Mouse (Mus musculus) gastrocnemius, postnatal 14 days (tissue): ENCODE data around the gene 4931414P19Rik. TPM values are rescaled to one million over a fixed set of nuclear protein-coding genes. Genes with fewer than 3 reads are reported as not detected.

Experiments
- DNase-seq: peaks from one replicate; pipeline ENCODE4 v3.0.0; 2021; ENCODE audit warnings: mixed read lengths
- intact Hi-C: fragments of 180-260 bp; cut with DNase I; formaldehyde crosslinking; loops from one replicate; pipeline ENCODE4 v1.15.1; 2025; ENCODE audit warnings: low total_unique reads
- long read RNA-seq, 2 experiments: library from polyadenylated mRNA; stranded (forward); transcript quantifications; one replicate each; pipeline ENCODE4 v2.0.0; 2021
- total RNA-seq, 2 experiments: library from RNA; stranded (reverse); gene quantifications; 2 replicates each; pipeline ENCODE4 v1.2.3; 2021

4931414P19Rik gene
- total RNA-seq = 1 to 10 TPM; 2.9 to 3.3 TPM
- long read RNA-seq, experiment 1, partial matches to known transcripts = 0 of 2 reads
- long read RNA-seq, experiment 1, other reads (novel, unspliced or antisense) = 1 of 2 reads
- long read RNA-seq, experiment 2, partial matches to known transcripts = 0 of 1 reads
- long read RNA-seq, experiment 2, other reads (novel, unspliced or antisense) = 1 of 1 reads

DNA sequence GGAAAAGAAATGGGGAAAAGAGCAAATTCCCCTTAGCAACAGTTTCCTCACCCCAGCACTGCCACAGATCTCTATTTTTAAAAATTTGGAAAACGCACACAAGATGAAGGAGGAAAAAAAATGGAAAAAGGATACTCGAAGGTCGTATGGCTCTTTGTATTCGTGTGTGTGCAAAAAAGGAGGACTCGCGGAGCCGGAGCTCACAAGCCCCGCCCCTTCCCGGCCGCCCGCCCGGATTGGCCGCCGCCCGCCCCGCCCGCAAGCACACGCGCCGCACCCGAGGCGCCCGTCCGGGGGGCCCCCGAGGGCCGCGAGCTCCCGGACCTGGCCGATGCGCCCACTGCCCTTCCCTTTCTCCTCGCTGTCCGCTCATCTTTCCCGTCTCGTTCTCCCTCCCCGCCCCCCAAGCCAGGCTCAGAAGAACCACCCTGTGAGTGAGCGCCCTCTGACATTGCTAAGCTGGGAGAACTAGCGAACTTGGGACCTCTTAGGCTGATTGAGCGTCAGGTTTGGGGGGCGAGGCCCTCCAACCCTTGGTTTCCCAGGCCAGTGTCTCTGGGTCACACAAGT, at the start of gene 4931414P19Rik:
TSS of gene 4931414P19Rik (minus strand) at position 242 of the 570 bp plus-strand sequence.
- DNase-seq = peak; percentile 89
- intact Hi-C loops = no loop called here

- peak; percentile 86 for DNase-seq
- intact Hi-C loops = loop anchor here (5.0 kb wide), 1 partner anchor 49 kb away; no protein-coding TSS in a partner anchor
Measured at GRCm38 (mm10) chr14:54653496-54653895, 47.7 kb upstream of the 4931414P19Rik start.

GRCm38 (mm10) chr14:54652787-54653186, 47.0 kb upstream of the 4931414P19Rik start:
- no peak for DNase-seq
- intact Hi-C loops = loop anchor here (5.0 kb wide), 1 partner anchor 50 kb away; no protein-coding TSS in a partner anchor

- DNase-seq = no peak
- intact Hi-C loops = loop anchor here (5.0 kb wide), 1 partner anchor 51 kb away; no protein-coding TSS in a partner anchor
Measured at GRCm38 (mm10) chr14:54651556-54651955, 45.8 kb upstream of the 4931414P19Rik start.

GRCm38 (mm10) chr14:54650621-54651454, 45.0 kb upstream of the 4931414P19Rik start:
- intact Hi-C loops = loop anchor here (5.0 kb wide), 1 partner anchor 51 kb away; no protein-coding TSS in a partner anchor
- DNase-seq = peak; percentile 80

GRCm38 (mm10) chr14:54647900-54648299, 42.1 kb upstream of the 4931414P19Rik start:
- intact Hi-C loops = no loop called here
- no peak for DNase-seq

DNA sequence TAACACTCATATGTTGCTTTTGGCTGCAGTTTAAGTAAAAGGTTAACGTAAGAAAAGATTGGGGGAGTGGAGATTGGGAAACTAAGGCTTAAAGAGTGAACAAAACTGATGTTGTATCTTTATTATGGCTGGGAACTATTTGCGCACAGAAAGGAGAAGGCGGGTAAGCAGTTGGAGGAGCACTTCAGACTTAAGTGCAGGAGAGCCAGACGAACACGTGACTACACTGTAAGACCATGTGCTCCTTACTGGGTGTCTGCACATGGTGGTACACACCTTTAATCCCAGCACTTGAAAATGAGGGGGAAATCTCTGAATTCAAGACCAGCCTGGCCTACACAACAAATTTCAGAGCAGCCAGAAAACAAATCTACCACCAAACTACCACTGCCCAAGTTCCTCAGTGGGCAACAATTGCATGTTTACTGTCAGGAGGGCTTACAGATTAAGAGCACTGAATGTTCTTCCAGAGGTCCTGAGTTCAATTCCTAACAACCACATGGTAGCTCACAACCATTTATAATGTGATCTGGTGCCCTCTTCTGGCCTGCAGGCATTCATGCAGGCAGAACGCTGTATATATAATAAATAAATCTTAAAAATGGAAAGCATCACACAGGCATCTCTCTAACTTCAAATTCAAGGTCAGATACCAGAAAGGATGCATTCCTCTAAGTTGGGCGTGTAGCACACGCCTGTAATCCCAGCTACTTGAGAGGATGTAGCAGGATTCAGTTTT, 41.3 kb upstream of the 4931414P19Rik start:
- DNase-seq = no peak
- intact Hi-C loops = no loop called here

- no peak for DNase-seq
- intact Hi-C loops = no loop called here
Measured at GRCm38 (mm10) chr14:54646455-54646854, 40.7 kb upstream of the 4931414P19Rik start.

- DNase-seq = no peak
- intact Hi-C loops = loop anchor here (5.0 kb wide), 1 partner anchor 77 kb away; no protein-coding TSS in a partner anchor
Measured at GRCm38 (mm10) chr14:54644294-54644693, 38.5 kb upstream of the 4931414P19Rik start.

GRCm38 (mm10) chr14:54643011-54643410, 37.2 kb upstream of the 4931414P19Rik start:
- DNase-seq = no peak
- intact Hi-C loops = loop anchor here (5.0 kb wide), 1 partner anchor 76 kb away; no protein-coding TSS in a partner anchor

GRCm38 (mm10) chr14:54642224-54642944, 36.6 kb upstream of the 4931414P19Rik start:
- intact Hi-C loops = loop anchor here (5.0 kb wide), 1 partner anchor 75 kb away; no protein-coding TSS in a partner anchor
- no peak for DNase-seq

GRCm38 (mm10) chr14:54641305-54641969, 35.6 kb upstream of the 4931414P19Rik start, which contains the start of gene Cdh24:
TSS of gene Cdh24 (minus strand) at chr14:54641364.
- DNase-seq = peak; percentile 87
- intact Hi-C loops = loop anchor here (5.0 kb wide), 1 partner anchor 74 kb away; no protein-coding TSS in a partner anchor

GRCm38 (mm10) chr14:54640946-54641304, 35.1 kb upstream of the 4931414P19Rik start, which contains the start of gene Gm17606:
TSS of gene Gm17606 (plus strand) at chr14:54640952.
- intact Hi-C loops = loop anchor here (5.0 kb wide), 1 partner anchor 74 kb away; no protein-coding TSS in a partner anchor

DNA sequence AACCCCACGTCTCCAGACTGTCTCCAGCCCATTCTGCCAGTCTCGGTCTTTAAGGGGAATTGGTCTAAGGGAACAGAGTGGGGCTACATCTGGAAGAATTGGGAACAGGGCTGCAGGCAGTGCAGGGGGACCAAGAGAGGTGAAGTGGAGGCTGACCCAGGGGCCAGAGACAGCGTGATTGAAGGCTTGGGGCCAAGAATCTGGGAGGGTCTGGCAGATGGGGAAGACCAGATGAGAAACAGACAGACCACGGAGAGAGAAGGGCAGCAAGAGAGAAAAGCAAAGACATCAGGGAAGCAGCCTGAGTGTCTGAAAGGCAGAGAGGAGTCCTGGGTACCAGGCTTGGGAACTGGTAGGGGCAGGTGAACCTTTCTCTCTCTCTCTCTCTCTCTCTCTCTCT, 34.3 kb upstream of the 4931414P19Rik start:
- intact Hi-C loops = loop anchor here (5.0 kb wide), 1 partner anchor 73 kb away; no protein-coding TSS in a partner anchor
- DNase-seq = no peak

More at GRCm38 (mm10) chr14:54640946-54641304, 35.1 kb upstream of the 4931414P19Rik start, which contains the start of gene Gm17606:
- no peak for DNase-seq

DNA sequence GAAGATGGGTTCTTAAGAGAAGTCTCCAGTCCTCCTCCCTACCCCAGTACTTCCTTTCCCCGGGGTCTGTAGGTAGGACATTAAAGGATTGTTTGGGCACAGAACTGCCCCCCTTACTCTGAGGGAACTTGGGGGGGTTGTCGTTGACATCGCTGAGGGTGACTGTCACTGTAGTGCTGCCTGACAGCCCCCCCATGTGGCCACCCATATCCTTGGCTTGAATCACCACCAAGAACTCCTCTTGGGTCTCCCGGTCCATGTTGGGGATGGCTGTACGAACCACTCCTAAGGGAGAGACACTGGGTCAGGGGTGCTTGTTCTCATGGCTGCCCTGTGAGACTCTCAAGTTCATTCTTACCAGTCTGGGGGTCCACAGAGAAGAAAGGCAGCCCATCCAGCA, 32.4 kb upstream of the 4931414P19Rik start:
- no peak for DNase-seq
- intact Hi-C loops = loop anchor here (5.0 kb wide), 1 partner anchor 56 kb away; no protein-coding TSS in a partner anchor

- intact Hi-C loops = loop anchor here (5.0 kb wide), 1 partner anchor 55 kb away; no protein-coding TSS in a partner anchor
- peak; percentile 39 for DNase-seq
Measured at GRCm38 (mm10) chr14:54636954-54637353, 31.2 kb upstream of the 4931414P19Rik start.

- no peak for DNase-seq
- intact Hi-C loops = no loop called here
Measured at GRCm38 (mm10) chr14:54634182-54634581, 28.4 kb upstream of the 4931414P19Rik start.

- intact Hi-C loops = no loop called here
- no peak for DNase-seq
Measured at GRCm38 (mm10) chr14:54632252-54632651, 26.5 kb upstream of the 4931414P19Rik start.
